Mouse (Mus musculus) gastrocnemius, adult 2 months (tissue): ENCODE measurements around the gene Zbed6. TPM values are rescaled to one million over a fixed set of nuclear protein-coding genes. Genes with fewer than 3 reads are reported as not detected.

ENCODE experiments used
- DNase-seq: peaks from one replicate; pipeline ENCODE4 v3.0.0; 2022
- H3K27ac ChIP-seq: fragments of 200-600 bp; 2 replicates; pipeline ENCODE4 v1.8.1; 2022; ENCODE audit warnings: mild to moderate bottlenecking
- H3K4me3 ChIP-seq: fragments of 200-600 bp; 2 replicates; pipeline ENCODE4 v1.8.1; 2022; ENCODE audit warnings: mild to moderate bottlenecking, moderate library complexity
- CTCF ChIP-seq: fragments of 200-600 bp; IDR thresholded peaks from 2 replicates; pipeline ENCODE4 v1.8.1; 2022; ENCODE audit warnings: antibody characterized with exemption, mild to moderate bottlenecking, moderate library complexity
- intact Hi-C: fragments of 180-260 bp; cut with DNase I; formaldehyde crosslinking; loops from one replicate; pipeline ENCODE4 v1.15.1; 2025
- total RNA-seq, 2 experiments: library from RNA; stranded (reverse); gene quantifications; 2 replicates each; pipeline ENCODE4 v1.2.3; 2021

The Zbed6 gene
- total RNA-seq, 2 experiments from 2014 or later = 7.3 to 11.7 TPM

- intact Hi-C loops = loop anchor here (1.0 to 10.0 kb wide), 4 partner anchors 228 to 465 kb away; no protein-coding TSS in a partner anchor
- DNase-seq = peak; percentile 98
- Histone ChIP-seq H3K27ac (peak within 1 kb of the TSS; percentile 95), H3K4me3 (peak within 1 kb of the TSS; percentile 92)
- TF ChIP-seq CTCF = peak; percentile 98
Observed at GRCm38 (mm10) chr1:133609771-133610502, 50.7 kb downstream of the Zbed6 start, which contains the start of gene Snrpe. Snrpe (minus strand) TSS chr1:133610291.

Other genes starting within 250 kb of the Zbed6 start
- 10 to 100 TPM in 1 of 2 experiments, 1 to 10 TPM in 1; 8.9 to 12.4 TPM for gene Sox13, start 236.5 kb downstream of the Zbed6 start, total RNA-seq
- gene Snrpe, start 50.6 kb downstream of the Zbed6 start, total RNA-seq = 10 to 100 TPM; 42.9 to 63.3 TPM
- gene Gm38394, start 433 bp upstream of the Zbed6 start, total RNA-seq = 10 to 100 TPM; 29.8 to 32.2 TPM
- gene Lax1, start 29.2 kb upstream of the Zbed6 start, total RNA-seq = not detected
- 10 to 100 TPM in 1 of 2 experiments, 1 to 10 TPM in 1; 9.0 to 12.0 TPM for gene Atp2b4, start 140.2 kb upstream of the Zbed6 start, total RNA-seq
- gene Optc, start 247.1 kb upstream of the Zbed6 start, total RNA-seq = under 1 TPM in 1 of 2 experiments, not detected in 1; 0.13 TPM